Mouse (Mus musculus) kidney, embryonic 14.5 days (tissue): ENCODE measurements around the gene Tbc1d22b. TPM values are rescaled to one million over a fixed set of nuclear protein-coding genes. Genes with fewer than 3 reads are reported as not detected.

Source experiments
- ATAC-seq: fragments of 200-750 bp; cut with Nextera tagmentation; 2 replicates; pipeline ENCODE4 v1.8.0; 2017; ENCODE audit warnings: moderate number of reproducible peaks, mild to moderate bottlenecking, moderate TSS enrichment, moderate library complexity; ENCODE audit not compliant: low FRiP score, low TSS enrichment
- H3K27ac ChIP-seq: fragments of 300-500 bp; sonication (generic); 2 replicates; pipeline ENCODE4 v1.5.1; 2014; ENCODE audit warnings: low read depth, mild to moderate bottlenecking, low read length, moderate library complexity, mixed read lengths
- H3K27me3 ChIP-seq: fragments of 300-500 bp; sonication (generic); 2 replicates; pipeline ENCODE4 v1.6.1; 2014; ENCODE audit warnings: mild to moderate bottlenecking, low read length; ENCODE audit not compliant: control insufficient read depth, insufficient read depth
- H3K36me3 ChIP-seq: fragments of 300-500 bp; sonication (generic); 2 replicates; pipeline ENCODE4 v1.6.1; 2014; ENCODE audit warnings: low read length, mixed read lengths; ENCODE audit not compliant: control insufficient read depth, insufficient read depth
- H3K4me1 ChIP-seq: fragments of 300-500 bp; sonication (generic); 2 replicates; pipeline ENCODE4 v1.6.1; 2014; ENCODE audit warnings: low read length, mixed read lengths; ENCODE audit not compliant: control insufficient read depth, insufficient read depth
- H3K4me2 ChIP-seq: fragments of 300-500 bp; sonication (generic); replicated peaks from 2 replicates; pipeline ENCODE4 v1.6.1; 2014; ENCODE audit warnings: low read depth, mild to moderate bottlenecking, low read length
- H3K4me3 ChIP-seq: fragments of 300-500 bp; sonication (generic); 2 replicates; pipeline ENCODE4 v1.5.1; 2014; ENCODE audit warnings: mild to moderate bottlenecking, low read length
- H3K9ac ChIP-seq: fragments of 300-500 bp; sonication (generic); 2 replicates; pipeline ENCODE4 v1.6.1; 2014; ENCODE audit warnings: low read depth, mild to moderate bottlenecking, low read length, moderate library complexity
- H3K9me3 ChIP-seq: fragments of 300-500 bp; sonication (generic); 2 replicates; pipeline ENCODE4 v1.6.1; 2016; ENCODE audit warnings: low read length; ENCODE audit not compliant: control insufficient read depth
- WGBS: fragments of 180-500 bp; shearing (Covaris S2); extraction: QIAGEN DNeasy Blood & Tissue Kit; methylation state at CpG from one replicate; pipeline ENCODE4 v1.1.7; 2014; 5-methylcytosine and 5-hydroxymethylcytosine counted together
- polyA plus RNA-seq: library from polyadenylated mRNA; unstranded; fragments of >200 nt; fragmentation: Nextera tagmentation; extraction: Ambion mirVana; gene quantifications from 2 replicates; pipeline ENCODE4 v1.2.1, GENCODE M21; 2014

The Tbc1d22b gene
- polyA plus RNA-seq, 1 experiment from 2014 or later: 18.5 TPM

- H3K9ac ChIP-seq: no peak overlapping the region
- H3K4me1 ChIP-seq: no peaks in the 10 kb centered on the region
- peaks cover 62% of the 10 kb centered on the region for H3K36me3 ChIP-seq
- no peak overlapping the region for H3K4me3 ChIP-seq
- H3K27me3 ChIP-seq: no peaks in the 10 kb centered on the region
- WGBS: 88% methylated on average over 4 of the region's 4 CpGs
- H3K4me2 ChIP-seq: no peak overlapping the region
- no peak overlapping the region for H3K27ac ChIP-seq
- H3K9me3 ChIP-seq: no peaks in the 10 kb centered on the region
- no peak for ATAC-seq
These were observed 30.1 kb downstream of the Tbc1d22b start for GRCm38 (mm10) chr17:29579579-29580126.

GRCm38 (mm10) chr17:29583569-29583968 is 34.0 kb downstream of the Tbc1d22b start:
- no peaks in the 10 kb centered on the region for H3K27me3 ChIP-seq
- H3K4me3 ChIP-seq: no peak overlapping the region
- no peak for ATAC-seq
- H3K9ac ChIP-seq: no peak overlapping the region
- peaks cover 42% of the 10 kb centered on the region for H3K36me3 ChIP-seq
- no peak overlapping the region for H3K27ac ChIP-seq
- H3K9me3 ChIP-seq: no peaks in the 10 kb centered on the region
- H3K4me2 ChIP-seq: no peak overlapping the region
- WGBS: 89% methylated on average over 5 of the region's 5 CpGs
- no peaks in the 10 kb centered on the region for H3K4me1 ChIP-seq

- Histone ChIP-seq H3K27ac (no peak overlapping the region), H3K4me1 (peaks cover 3% of the 10 kb centered on the region; the same call in 1 of the 2 replicates), H3K9ac (no peak overlapping the region), H3K9me3 (no peaks in the 10 kb centered on the region), H3K4me2 (no peak overlapping the region), H3K27me3 (no peaks in the 10 kb centered on the region), H3K36me3 (peaks cover 35% of the 10 kb centered on the region), H3K4me3 (no peak overlapping the region)
- WGBS: 72% methylated on average over 5 of the region's 5 CpGs
- no peak for ATAC-seq
These were observed 34.7 kb downstream of the Tbc1d22b start for GRCm38 (mm10) chr17:29584306-29584705.

- Histone ChIP-seq H3K9me3 (no peaks in the 10 kb centered on the region), H3K4me2 (no peak overlapping the region), H3K9ac (no peak overlapping the region), H3K36me3 (peaks cover 31% of the 10 kb centered on the region), H3K27me3 (no peaks in the 10 kb centered on the region), H3K27ac (no peak overlapping the region), H3K4me3 (no peak overlapping the region), H3K4me1 (peaks cover 3% of the 10 kb centered on the region; the same call in 1 of the 2 replicates)
- WGBS: 87% methylated on average over 3 of the region's 3 CpGs
- no peak for ATAC-seq
These were observed 35.2 kb downstream of the Tbc1d22b start for GRCm38 (mm10) chr17:29584737-29585136.

- no peak overlapping the region for H3K9ac ChIP-seq
- H3K4me3 ChIP-seq: no peak overlapping the region
- H3K27me3 ChIP-seq: no peaks in the 10 kb centered on the region
- no peak overlapping the region for H3K4me2 ChIP-seq
- H3K36me3 ChIP-seq: peaks cover 24% of the 10 kb centered on the region; the same call in 1 of the 2 replicates
- H3K9me3 ChIP-seq: no peaks in the 10 kb centered on the region
- peaks cover 3% of the 10 kb centered on the region; the same call in 1 of the 2 replicates for H3K4me1 ChIP-seq
- ATAC-seq: no peak
- no peak overlapping the region for H3K27ac ChIP-seq
- 91% methylated on average over 6 of the region's 6 CpGs for WGBS
These were observed 35.9 kb downstream of the Tbc1d22b start for GRCm38 (mm10) chr17:29585446-29585845.

- H3K9me3 ChIP-seq: no peaks in the 10 kb centered on the region
These were observed 37.3 kb downstream of the Tbc1d22b start for GRCm38 (mm10) chr17:29586921-29587320.

GRCm38 (mm10) chr17:29589221-29589898 is 39.8 kb downstream of the Tbc1d22b start:
- H3K4me2 ChIP-seq: no peak overlapping the region
- peaks cover 9% of the 10 kb centered on the region; the same call in 1 of the 2 replicates for H3K36me3 ChIP-seq
- no peak overlapping the region for H3K27ac ChIP-seq
- ATAC-seq: no peak
- H3K4me1 ChIP-seq: peaks cover 3% of the 10 kb centered on the region; the same call in 1 of the 2 replicates
- H3K9ac ChIP-seq: no peak overlapping the region
- WGBS: 60% methylated on average over 11 of the region's 11 CpGs
- H3K27me3 ChIP-seq: no peaks in the 10 kb centered on the region
- H3K4me3 ChIP-seq: no peak overlapping the region
- H3K9me3 ChIP-seq: no peaks in the 10 kb centered on the region

More at GRCm38 (mm10) chr17:29586921-29587320, 37.3 kb downstream of the Tbc1d22b start:
- Histone ChIP-seq H3K4me3 (no peak overlapping the region), H3K36me3 (peaks cover 11% of the 10 kb centered on the region; the same call in 1 of the 2 replicates), H3K27ac (no peak overlapping the region), H3K4me2 (no peak overlapping the region), H3K27me3 (no peaks in the 10 kb centered on the region), H3K4me1 (peaks cover 3% of the 10 kb centered on the region; the same call in 1 of the 2 replicates), H3K9ac (no peak overlapping the region)
- no peak for ATAC-seq
- WGBS: 85% methylated on average over 9 of the region's 9 CpGs

GRCm38 (mm10) chr17:29595891-29596770 is 46.5 kb downstream of the Tbc1d22b start:
- no peak overlapping the region for H3K4me2 ChIP-seq

More at GRCm38 (mm10) chr17:29595891-29596770, 46.5 kb downstream of the Tbc1d22b start:
- no peak for ATAC-seq
- Histone ChIP-seq H3K27ac (no peak overlapping the region), H3K4me1 (no peaks in the 10 kb centered on the region), H3K4me3 (no peak overlapping the region), H3K36me3 (peaks cover 28% of the 10 kb centered on the region), H3K27me3 (no peaks in the 10 kb centered on the region), H3K9me3 (no peaks in the 10 kb centered on the region), H3K9ac (no peak overlapping the region)
- 79% methylated on average over 15 of the region's 15 CpGs for WGBS
